ENCODE assay signal across 7 mouse cellular contexts in the genomic region with DNA sequence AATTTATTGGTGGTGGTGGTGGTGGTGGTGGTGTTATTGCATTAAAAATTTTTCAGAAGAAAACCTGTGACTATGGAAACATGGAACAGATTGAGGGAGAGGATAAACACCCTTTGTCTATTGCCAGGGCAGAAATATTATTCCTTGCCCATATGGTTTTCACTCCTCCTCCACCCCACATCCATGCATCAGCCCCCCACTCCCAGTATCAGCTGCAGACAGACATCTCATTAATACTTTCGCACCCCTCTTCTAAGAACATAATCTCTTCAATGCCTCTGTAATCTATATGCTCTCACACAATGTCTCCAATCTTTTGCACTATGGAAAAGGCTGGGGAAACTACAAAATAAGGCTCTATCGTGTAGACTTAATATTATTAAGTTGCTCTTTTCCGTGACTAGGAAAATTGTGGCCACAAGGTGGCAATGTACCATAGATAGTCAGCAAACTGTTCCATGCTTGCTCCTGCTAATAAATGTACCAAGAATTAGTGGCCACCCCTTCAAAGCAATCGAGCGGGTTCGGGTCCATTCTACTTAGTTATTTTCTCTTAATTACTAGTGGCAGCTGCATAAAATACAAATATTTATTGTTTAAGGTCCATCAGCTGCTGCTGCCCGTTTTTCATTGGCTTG.
DNase-seq lines count a peak whose midpoint lies in the region; ATAC-seq and TF ChIP-seq lines count a peak whose summit lies in the region.

No protein-coding gene starts in this region.

- no peaks in the 10 kb centered on the region for H3K79me2 ChIP-seq in MEL (ENCODE audit: control insufficient read depth, insufficient read depth, low read length, poor library complexity)

- peak; percentile 10 to 54 (median 19); a peak in 3 of 6 replicates for TF ChIP-seq CTCF in MEL (IDR thresholded peaks at IDR 0.05 in 2 of 3, conservative IDR thresholded peaks at IDR 0.05 in 1 of 3; ENCODE audit: control insufficient read depth in 1 of 3, insufficient read depth in 1 of 3, low read depth in 2 of 3, low read length in 3 of 3, poor library complexity in 1 of 3, severe bottlenecking in 1 of 3)

- no peak overlapping the region for H3K4me3 ChIP-seq in MEL (ENCODE audit: control insufficient read depth in 1 of 2, insufficient read depth in 1 of 2, low read depth in 2 of 2, low read length in 2 of 2)
- H3K4me3 ChIP-seq in forebrain, embryonic 11.5 days (ENCODE audit: low read depth, low read length): no peak overlapping the region
- H3K4me3 ChIP-seq in hindbrain, embryonic 15.5 days: no peak overlapping the region
- no peak overlapping the region for H3K4me3 ChIP-seq in midbrain, embryonic 11.5 days (ENCODE audit: low read depth, low read length)

- DNase-seq in MEL (ENCODE audit: low read depth, low spot score): peak; percentile 39
- DNase-seq in adrenal gland, postnatal 10 days: peak; percentile 83
- peak; percentile 54 for DNase-seq in forebrain, embryonic 11.5 days (ENCODE audit: low spot score)
- DNase-seq in layer of hippocampus, postnatal 36 days: peak; percentile 32 to 50
- peak; percentile 97 for DNase-seq in midbrain, embryonic 11.5 days (ENCODE audit: low spot score, missing footprints)
- DNase-seq in skeletal muscle tissue, adult 2 months (ENCODE audit: low read depth, low spot score): peak; percentile 45

- no peaks in the 10 kb centered on the region for H3K27me3 ChIP-seq in MEL (ENCODE audit: control insufficient read depth in 1 of 2, insufficient read depth in 2 of 2, low read length in 2 of 2)
- no peaks in the 10 kb centered on the region for H3K27me3 ChIP-seq in forebrain, embryonic 11.5 days (ENCODE audit: control insufficient read depth, insufficient read depth, low read length)
- H3K27me3 ChIP-seq in hindbrain, embryonic 15.5 days: no peaks in the 10 kb centered on the region
- no peaks in the 10 kb centered on the region for H3K27me3 ChIP-seq in midbrain, embryonic 11.5 days (ENCODE audit: control insufficient read depth, insufficient read depth, low read length)

- TF ChIP-seq RAD21 in MEL (IDR thresholded peaks at IDR 0.05; ENCODE audit: low read depth, low read length): peak; percentile 57

- H3K36me3 ChIP-seq in MEL (ENCODE audit: control insufficient read depth in 1 of 2, insufficient read depth in 2 of 2, low read length in 2 of 2): no peaks in the 10 kb centered on the region
- H3K36me3 ChIP-seq in forebrain, embryonic 11.5 days (ENCODE audit: control insufficient read depth, insufficient read depth, low read length): no peaks in the 10 kb centered on the region
- H3K36me3 ChIP-seq in hindbrain, embryonic 15.5 days: no peaks in the 10 kb centered on the region
- no peaks in the 10 kb centered on the region for H3K36me3 ChIP-seq in midbrain, embryonic 11.5 days (ENCODE audit: control insufficient read depth, insufficient read depth, low read length)

- 33% methylated on average over 7 of the region's 7 CpGs for WGBS in forebrain, embryonic 11.5 days
- WGBS in hindbrain, embryonic 15.5 days: 23% methylated on average over 7 of the region's 7 CpGs
- 36% methylated on average over 7 of the region's 7 CpGs for WGBS in midbrain, embryonic 11.5 days

- TF ChIP-seq POLR2A in MEL (IDR thresholded peaks at IDR 0.05; ENCODE audit: control insufficient read depth in 1 of 2, insufficient read depth in 1 of 2, low read depth in 1 of 2, low read length in 2 of 2, poor library complexity in 1 of 2): no peak

- H3K27ac ChIP-seq in MEL (ENCODE audit: control insufficient read depth, low read depth, low read length): no peak overlapping the region
- no peak overlapping the region for H3K27ac ChIP-seq in forebrain, embryonic 11.5 days (ENCODE audit: low read depth, low read length)
- H3K27ac ChIP-seq in hindbrain, embryonic 15.5 days (replicated peaks): no peak overlapping the region
- no peak overlapping the region for H3K27ac ChIP-seq in midbrain, embryonic 11.5 days (ENCODE audit: low read depth, low read length)

- H3K9ac ChIP-seq in MEL (ENCODE audit: control insufficient read depth, low read depth, low read length, poor library complexity, severe bottlenecking): no peak overlapping the region
- no peak overlapping the region for H3K9ac ChIP-seq in forebrain, embryonic 11.5 days (ENCODE audit: low read length)
- no peak overlapping the region for H3K9ac ChIP-seq in hindbrain, embryonic 15.5 days
- no peak overlapping the region for H3K9ac ChIP-seq in midbrain, embryonic 11.5 days (ENCODE audit: low read length)

- H3K4me2 ChIP-seq in forebrain, embryonic 11.5 days (ENCODE audit: low read depth, low read length, severe bottlenecking): no peak overlapping the region
- peak overlapping the region; percentile 36 for H3K4me2 ChIP-seq in hindbrain, embryonic 15.5 days
- no peak overlapping the region for H3K4me2 ChIP-seq in midbrain, embryonic 11.5 days

- TF ChIP-seq EP300 in MEL (IDR thresholded peaks at IDR 0.05; ENCODE audit: low read depth in 1 of 2, low read length in 2 of 2): no peak

- no peaks in the 10 kb centered on the region for H3K4me1 ChIP-seq in MEL (ENCODE audit: control insufficient read depth in 1 of 2, insufficient read depth in 2 of 2, low read length in 2 of 2)
- H3K4me1 ChIP-seq in forebrain, embryonic 11.5 days (replicated peaks; ENCODE audit: control insufficient read depth, insufficient read depth, low read length): no peaks in the 10 kb centered on the region
- H3K4me1 ChIP-seq in hindbrain, embryonic 15.5 days (replicated peaks): peaks cover 9% of the 10 kb centered on the region; the same call in 1 of the 2 replicates
- H3K4me1 ChIP-seq in midbrain, embryonic 11.5 days (ENCODE audit: control insufficient read depth, insufficient read depth, low read length): no peaks in the 10 kb centered on the region; the same call in 1 of the 2 replicates

- no peaks in the 10 kb centered on the region for H3K9me3 ChIP-seq in MEL (replicated peaks; ENCODE audit: insufficient read depth, low read length)
- H3K9me3 ChIP-seq in forebrain, embryonic 11.5 days (ENCODE audit: control insufficient read depth, low read length): no peaks in the 10 kb centered on the region
- H3K9me3 ChIP-seq in hindbrain, embryonic 15.5 days: no peaks in the 10 kb centered on the region
- H3K9me3 ChIP-seq in midbrain, embryonic 11.5 days (ENCODE audit: control insufficient read depth, low read length): no peaks in the 10 kb centered on the region

- ATAC-seq in forebrain, embryonic 11.5 days (replicated peaks; ENCODE audit: low FRiP score): peak; percentile 61; the same call in 1 of the 2 replicates
- peak; percentile 68 for ATAC-seq in hindbrain, embryonic 15.5 days (ENCODE audit: low FRiP score, low read depth)
- peak; percentile 50; the same call in 1 of the 2 replicates for ATAC-seq in midbrain, embryonic 11.5 days (ENCODE audit: low FRiP score)

TF ChIP-seq in MEL, 35 proteins besides CTCF, POLR2A, EP300 and RAD21:
- TF ChIP-seq GABPA (IDR thresholded peaks at IDR 0.05; ENCODE audit: low read depth, low read length): no peak
- TF ChIP-seq ZC3H11A (IDR thresholded peaks at IDR 0.05; ENCODE audit: low read depth, low read length): peak; percentile 44; the same call in 1 of the 2 replicates
- TF ChIP-seq SMC3 (IDR thresholded peaks at IDR 0.05; ENCODE audit: low read depth, low read length): peak; percentile 59

Comparison
In these comparisons a context has a peak if more than half of its experiments do, and no peak if none do; other contexts are left out.
1. DNase-seq: peak in every context shown above with its lines; median percentile 97 in midbrain, embryonic 11.5 days; 83 in adrenal gland, postnatal 10 days; 54 in forebrain, embryonic 11.5 days; 45 in skeletal muscle tissue, adult 2 months; 41 in layer of hippocampus, postnatal 36 days; 39 in MEL.